Mouse (Mus musculus): ENCODE measurements around the gene Vgll4.

Gene Vgll4

DNA sequence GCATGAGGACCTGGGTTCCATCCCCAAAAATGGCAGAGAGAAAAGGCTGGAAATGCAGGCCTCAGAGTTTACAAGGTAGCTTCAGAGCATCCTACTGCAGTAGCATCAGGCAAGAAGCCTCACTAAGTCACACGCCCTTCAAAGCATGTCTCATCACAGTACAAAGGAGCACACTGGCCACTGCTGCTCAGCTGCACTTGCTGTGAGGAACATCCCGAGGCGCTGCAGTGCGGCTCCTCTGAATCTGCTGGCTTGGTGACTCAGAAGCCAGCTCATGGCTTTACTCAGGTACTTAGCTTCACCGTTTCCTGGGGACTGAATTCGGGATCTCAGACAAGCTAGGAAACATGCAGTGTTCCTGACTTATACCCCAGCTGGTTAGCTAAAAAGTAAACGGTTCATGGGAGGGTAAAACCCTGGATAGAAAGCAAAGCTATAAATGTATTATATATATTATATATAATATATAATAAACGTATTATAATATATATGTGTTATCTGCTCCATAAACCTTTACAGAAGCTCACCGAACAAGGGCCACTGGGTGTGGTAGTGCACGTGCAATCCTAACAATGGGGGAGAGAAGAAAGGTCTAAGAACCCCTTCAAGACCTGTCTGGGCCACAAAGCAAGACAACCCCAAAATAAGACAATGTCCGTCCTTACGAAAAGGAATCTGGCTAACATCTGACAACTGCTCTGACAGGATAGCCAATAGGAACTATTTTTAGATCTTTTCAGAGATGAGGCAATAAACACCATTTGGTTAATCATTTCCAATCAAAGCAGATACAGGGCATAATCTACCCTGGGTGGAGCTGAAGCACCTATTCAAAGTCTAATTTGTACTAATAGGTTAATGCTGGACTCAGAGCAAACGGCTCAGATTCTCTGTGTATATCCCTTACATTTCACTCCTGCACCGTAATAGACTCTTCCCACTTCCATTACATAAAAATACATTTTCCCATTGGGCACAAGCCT, 25.0 kb downstream of the Vgll4 start:
- peak; percentile 71 for DNase-seq (ENCODE audit: extremely low read depth, insufficient read length, low spot score)

GRCm38 (mm10) chr6:114941201-114941849, 28.5 kb downstream of the Vgll4 start:
- DNase-seq (ENCODE audit: extremely low read depth, insufficient read length, low spot score), result peak; percentile 82

DNA sequence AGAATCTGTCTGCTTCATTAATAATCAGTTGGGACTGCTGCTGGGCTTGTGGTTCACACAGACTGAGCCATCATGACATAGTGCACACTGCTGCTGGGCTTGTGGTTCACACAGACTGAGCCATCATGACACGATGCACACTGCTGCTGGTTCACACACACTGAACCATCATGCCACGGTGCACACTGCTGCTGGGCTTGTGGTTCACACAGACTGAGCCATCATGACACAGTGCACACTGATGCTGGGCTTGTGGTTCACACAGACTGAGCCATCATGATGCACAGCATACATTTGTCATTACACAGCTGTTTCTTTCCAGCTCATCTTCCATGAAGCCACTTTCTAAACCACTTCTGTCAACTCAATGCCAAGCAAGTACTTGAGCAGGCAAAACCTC, 30.1 kb downstream of the Vgll4 start:
- peak; percentile 71 for DNase-seq (ENCODE audit: extremely low read depth, insufficient read length, low spot score)

DNA sequence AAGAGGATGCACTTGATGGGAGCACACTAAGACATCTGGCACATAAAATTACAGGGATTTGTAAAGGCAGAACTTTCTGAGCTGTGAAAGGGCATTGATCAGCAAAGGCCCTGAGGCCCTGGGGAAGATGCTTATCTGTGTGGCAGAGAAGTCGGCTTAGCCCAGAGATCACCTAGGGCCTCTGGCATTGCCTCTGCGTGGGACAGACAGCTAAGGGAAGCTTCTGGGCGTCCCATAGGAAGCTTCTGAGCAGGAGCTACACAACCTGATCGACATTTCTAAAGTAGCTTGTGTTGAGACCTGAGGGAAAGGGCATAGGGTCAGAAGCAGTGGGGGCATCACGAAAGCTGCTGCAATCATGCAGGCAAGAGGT, 32.9 kb downstream of the Vgll4 start:
- no peak for DNase-seq (ENCODE audit: extremely low read depth, insufficient read length, low spot score)

DNA sequence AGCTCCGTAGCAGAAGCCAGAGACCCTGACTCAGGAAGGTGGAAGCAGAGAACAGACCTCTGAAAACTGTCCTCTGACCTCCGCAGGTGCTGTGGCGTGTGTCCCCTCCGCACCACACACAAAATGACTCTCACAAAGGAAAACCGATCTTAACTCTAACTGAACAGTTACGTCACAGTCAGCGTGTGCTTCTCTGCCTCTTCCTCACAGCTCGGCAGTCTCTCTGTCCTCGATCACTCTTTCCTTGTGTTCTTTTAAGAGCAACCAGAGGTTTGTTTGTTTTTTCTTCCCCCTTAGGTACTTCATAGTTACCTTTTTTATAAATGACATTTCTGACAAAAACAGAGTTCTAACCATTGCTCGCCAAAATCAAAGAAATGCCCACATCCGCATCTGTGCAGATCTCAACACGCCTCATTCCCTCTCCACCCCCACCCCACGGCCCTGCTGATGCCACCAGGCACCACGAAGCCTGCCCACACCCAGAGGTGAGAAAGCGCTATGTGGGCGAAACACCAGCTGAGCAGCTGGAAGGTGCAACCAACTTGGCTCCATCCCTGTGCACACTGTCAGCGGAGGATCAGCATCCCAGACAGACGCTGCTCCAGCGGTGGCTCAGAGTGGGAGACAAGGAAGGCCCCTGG, 33.4 kb downstream of the Vgll4 start:
- no peak for DNase-seq (ENCODE audit: extremely low read depth, insufficient read length, low spot score)

- DNase-seq (ENCODE audit: extremely low read depth, insufficient read length, low spot score), result no peak
Measured at GRCm38 (mm10) chr6:114935362-114935761, 34.4 kb downstream of the Vgll4 start.

DNA sequence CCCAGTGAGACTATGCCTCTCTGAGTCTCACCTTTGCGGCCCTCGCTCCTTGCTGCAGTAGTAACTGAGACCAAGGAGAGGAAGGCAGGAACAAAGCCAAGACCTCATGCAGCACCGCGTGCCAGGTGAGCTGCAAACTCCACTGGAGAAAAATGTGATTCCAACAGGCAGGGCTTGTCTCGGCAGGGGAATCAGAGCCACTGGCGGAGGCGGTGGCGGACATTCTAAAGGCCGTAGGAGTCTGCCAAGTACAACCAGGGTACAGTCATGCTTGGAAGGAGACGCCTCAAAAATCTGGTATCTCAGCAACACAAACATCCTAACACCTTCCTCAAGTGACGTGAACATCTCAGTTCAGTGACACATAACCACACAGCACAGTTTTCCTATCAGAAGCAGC, 35.7 kb downstream of the Vgll4 start:
- DNase-seq (ENCODE audit: extremely low read depth, insufficient read length, low spot score), result peak; percentile 77

- DNase-seq (ENCODE audit: extremely low read depth, insufficient read length, low spot score), result no peak
Measured at GRCm38 (mm10) chr6:114932991-114933392, 36.8 kb downstream of the Vgll4 start.

GRCm38 (mm10) chr6:114932116-114932500, 37.7 kb downstream of the Vgll4 start:
- no peak for DNase-seq (ENCODE audit: extremely low read depth, insufficient read length, low spot score)

GRCm38 (mm10) chr6:114931212-114932115, 38.3 kb downstream of the Vgll4 start:
- DNase-seq (ENCODE audit: extremely low read depth, insufficient read length, low spot score), result peak; percentile 86

DNA sequence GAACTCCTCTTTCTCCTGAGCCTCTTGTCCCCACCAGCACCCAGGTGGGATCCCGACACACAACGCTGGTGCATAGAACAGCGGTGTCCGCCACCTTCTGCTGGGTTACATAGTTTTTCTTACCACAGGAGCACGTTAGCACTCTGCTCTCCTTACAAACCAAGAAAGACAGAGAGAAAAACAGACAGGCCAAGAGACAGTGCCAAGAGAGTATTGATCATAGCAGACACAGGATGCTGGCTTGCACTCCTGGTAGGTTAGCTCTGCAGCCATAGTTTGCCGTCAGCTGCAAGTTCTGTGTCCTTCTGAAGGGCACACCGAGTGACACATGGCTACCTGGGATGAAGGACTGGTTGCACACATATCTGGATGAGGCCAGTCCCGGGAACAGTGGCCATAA, 39.1 kb downstream of the Vgll4 start:
- DNase-seq (ENCODE audit: extremely low read depth, insufficient read length, low spot score), result peak; percentile 39

DNA sequence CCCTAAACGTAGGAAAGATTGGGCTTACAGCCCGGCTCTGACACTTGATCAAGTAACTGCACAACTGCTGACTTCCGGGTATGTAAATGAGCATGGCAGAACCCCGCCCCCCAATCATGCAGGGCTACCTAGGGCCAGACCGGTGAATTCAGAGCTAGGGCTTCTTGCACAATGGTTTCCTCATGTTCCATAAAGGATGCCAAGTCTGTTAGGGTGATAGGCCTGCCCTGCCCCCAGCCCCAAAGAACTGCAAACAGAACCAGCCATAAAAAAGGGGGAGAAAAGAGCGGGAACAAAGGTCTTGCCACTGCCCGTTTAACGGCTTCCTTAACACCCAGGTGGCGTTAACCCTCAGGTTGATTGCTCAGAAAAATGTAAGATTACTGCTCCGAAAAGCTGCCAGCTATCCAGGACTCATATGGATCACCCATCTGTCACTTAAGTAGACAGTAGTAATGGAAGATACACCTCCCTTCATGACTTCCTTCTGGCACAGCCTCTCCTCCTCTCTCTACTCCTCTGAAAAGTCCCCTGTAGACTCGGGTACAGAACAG, 39.7 kb downstream of the Vgll4 start:
- peak; percentile 57 for DNase-seq (ENCODE audit: extremely low read depth, insufficient read length, low spot score)

DNA sequence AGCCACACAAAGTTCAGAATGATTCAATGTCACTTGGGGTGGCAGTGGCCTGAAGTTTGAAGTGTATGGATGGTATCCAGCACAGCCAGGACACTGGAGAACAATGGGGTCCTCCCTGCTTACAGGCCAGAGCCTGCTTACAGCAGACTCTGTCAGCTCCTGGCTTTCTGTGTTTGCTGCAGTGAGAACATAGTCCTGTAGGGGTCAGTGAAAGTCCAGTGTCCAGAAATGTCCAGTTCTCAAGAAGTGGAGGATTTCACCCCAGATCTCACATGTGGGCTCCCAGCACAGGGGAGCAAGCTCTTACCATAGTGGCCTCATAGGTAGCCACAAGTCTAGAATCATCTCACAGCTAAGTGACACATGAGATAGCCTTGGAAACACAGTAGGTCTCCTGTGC, 40.4 kb downstream of the Vgll4 start:
- peak; percentile 47 for DNase-seq (ENCODE audit: extremely low read depth, insufficient read length, low spot score)

- peak; percentile 49 for DNase-seq (ENCODE audit: extremely low read depth, insufficient read length, low spot score)
Measured at GRCm38 (mm10) chr6:114928462-114928861, 41.3 kb downstream of the Vgll4 start.

DNA sequence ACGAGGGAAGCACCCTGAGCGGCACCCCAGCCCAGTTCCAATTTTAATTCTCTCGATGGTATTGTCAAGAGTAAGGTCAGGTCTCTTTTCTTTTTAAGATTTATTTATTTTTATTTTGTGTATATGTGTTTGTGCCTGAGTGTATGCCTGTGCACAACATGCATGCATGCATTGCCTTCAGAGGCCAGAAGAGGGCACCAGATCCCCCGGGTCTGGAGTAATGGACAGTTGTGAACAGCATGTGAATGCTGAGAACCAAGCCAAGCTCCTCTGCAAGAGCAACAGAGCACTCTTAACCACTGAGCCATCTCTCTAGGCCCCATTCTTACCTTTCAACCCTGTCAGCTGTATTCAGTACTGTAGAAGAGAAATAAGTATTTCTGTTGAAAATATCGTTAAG, 42.4 kb downstream of the Vgll4 start:
- DNase-seq (ENCODE audit: extremely low read depth, insufficient read length, low spot score), result no peak

DNA sequence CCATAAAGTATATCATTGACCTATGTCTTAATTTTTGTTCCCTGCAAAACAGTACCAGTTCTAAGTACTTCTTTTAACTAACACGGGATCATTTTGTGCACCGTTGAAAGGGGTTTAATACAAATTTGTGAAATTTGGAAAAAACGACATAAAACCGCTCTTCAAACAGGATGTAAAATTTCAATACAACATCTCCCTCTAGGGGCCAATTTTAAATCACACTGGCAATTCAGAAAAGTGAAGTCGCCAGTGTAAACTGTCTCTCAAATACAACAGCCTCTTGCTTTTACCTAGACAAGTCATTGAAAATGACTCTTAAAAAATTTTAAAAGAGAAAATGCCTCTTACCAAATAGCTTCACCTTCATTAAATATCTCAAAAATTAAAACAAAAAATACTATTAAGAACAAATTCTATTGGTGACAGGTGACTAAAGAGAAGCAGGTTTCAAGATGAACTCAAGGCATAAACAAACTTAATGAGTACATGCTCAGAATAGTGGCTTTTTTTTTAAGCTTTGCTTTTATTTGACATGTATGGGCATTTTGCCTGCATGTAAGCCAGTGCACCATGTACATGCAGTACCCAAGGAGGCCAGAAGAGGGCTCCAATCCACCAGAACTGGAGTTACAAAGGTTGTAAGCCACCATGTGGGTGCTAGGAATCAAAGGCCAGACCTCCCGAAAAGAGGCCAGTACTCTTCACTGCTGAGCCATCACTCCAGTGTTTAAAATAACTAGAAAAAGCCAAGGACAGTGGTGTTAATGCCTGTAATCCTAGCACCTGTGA, 43.2 kb downstream of the Vgll4 start:
- DNase-seq (ENCODE audit: extremely low read depth, insufficient read length, low spot score), result no peak

- DNase-seq (ENCODE audit: extremely low read depth, insufficient read length, low spot score), result no peak
Measured at GRCm38 (mm10) chr6:114925196-114925595, 44.6 kb downstream of the Vgll4 start.

DNA sequence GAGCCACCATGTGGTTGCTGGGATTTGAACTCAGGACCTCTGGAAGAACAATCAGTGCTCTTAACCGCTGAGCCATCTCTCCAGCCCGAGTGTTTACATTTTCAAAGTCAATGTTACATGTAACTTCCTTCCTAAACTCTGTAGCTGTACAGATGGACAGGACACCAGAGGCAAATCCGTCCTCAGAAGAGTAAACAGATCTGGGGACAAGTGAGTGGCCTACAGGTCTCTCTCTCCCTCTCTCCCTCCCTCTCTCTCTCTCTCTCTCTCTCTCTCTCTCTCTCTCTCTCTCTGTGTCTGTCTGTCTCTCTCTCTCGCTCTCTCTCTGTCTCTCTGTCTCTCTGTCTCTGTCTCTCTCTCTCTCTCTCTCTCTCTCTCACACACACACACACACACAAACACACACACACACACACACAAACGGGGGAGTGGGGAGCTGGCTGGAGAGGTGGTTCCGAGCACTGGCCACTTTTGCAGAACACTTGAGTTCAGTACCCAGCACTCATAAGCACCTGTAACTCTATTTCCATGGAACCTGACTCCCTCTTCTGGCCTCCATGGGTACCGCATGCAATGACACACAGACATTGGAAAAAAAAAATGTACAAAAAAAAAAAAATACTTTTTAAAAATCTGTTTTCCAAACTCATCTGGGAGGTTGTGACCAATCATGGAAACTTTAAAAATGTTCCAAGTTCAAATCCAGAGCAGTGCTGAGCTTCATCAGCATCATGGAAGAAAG, 47.3 kb downstream of the Vgll4 start:
- DNase-seq (ENCODE audit: extremely low read depth, insufficient read length, low spot score), result peak; percentile 71
